ENCODE assay signal across 15 mouse cellular contexts in genomic region chr9:79950666-79951065, GRCm38 (mm10).
"Had no signal": no experiment of that assay in that cellular context is flagged by ENCODE, and none has a peak within 500 bp of the region (broad histone marks: within the 10 kb centered on the region; RNA-seq: fewer than 3 reads in every experiment).

No protein-coding gene starts in this region.

- H3K9me3 ChIP-seq: lung, embryonic 15.5 days; megakaryocyte, embryonic 14.5 days; midbrain, embryonic 12.5 days; midbrain, embryonic 15.5 days; neural tube, embryonic 12.5 days; stomach, embryonic 15.5 days had no signal

- H3K4me1 ChIP-seq: midbrain, embryonic 12.5 days; midbrain, embryonic 15.5 days; neural tube, embryonic 12.5 days had no signal

- H3K36me3 ChIP-seq: lung, embryonic 15.5 days; midbrain, embryonic 12.5 days; midbrain, embryonic 15.5 days; neural tube, embryonic 12.5 days; stomach, embryonic 15.5 days had no signal

- ATAC-seq: lung, postnatal 0 days; midbrain, embryonic 15.5 days had no signal

- H3K4me2 ChIP-seq: lung, embryonic 15.5 days; midbrain, embryonic 12.5 days; midbrain, embryonic 15.5 days; neural tube, embryonic 12.5 days; stomach, embryonic 15.5 days had no signal

- H3K9ac ChIP-seq: lung, embryonic 15.5 days; midbrain, embryonic 12.5 days; midbrain, embryonic 15.5 days; neural tube, embryonic 12.5 days; stomach, embryonic 15.5 days had no signal

- H3K4me3 ChIP-seq: lung, embryonic 15.5 days; midbrain, embryonic 12.5 days; midbrain, embryonic 15.5 days; neural tube, embryonic 12.5 days; stomach, embryonic 15.5 days had no signal

- H3K27me3 ChIP-seq: lung, embryonic 15.5 days; megakaryocyte, embryonic 14.5 days; midbrain, embryonic 12.5 days; midbrain, embryonic 15.5 days; neural tube, embryonic 12.5 days; stomach, embryonic 15.5 days had no signal

- DNase-seq: lung, adult 2 months; lung, postnatal 14 days; lung, postnatal 36 days; right cerebral cortex, postnatal 14 days; thymus, adult 18-20 months; thymus, postnatal 14 days; thymus, postnatal 36 days had no signal

- H3K27ac ChIP-seq: lung, embryonic 15.5 days; macrophage; midbrain, embryonic 12.5 days; midbrain, embryonic 15.5 days; neural tube, embryonic 12.5 days; stomach, embryonic 15.5 days had no signal
